Mouse (Mus musculus): ENCODE results near the gene Myb.
A peak's percentile ranks its signal among the peaks of the same experiment; 100 is the strongest.

DNA sequence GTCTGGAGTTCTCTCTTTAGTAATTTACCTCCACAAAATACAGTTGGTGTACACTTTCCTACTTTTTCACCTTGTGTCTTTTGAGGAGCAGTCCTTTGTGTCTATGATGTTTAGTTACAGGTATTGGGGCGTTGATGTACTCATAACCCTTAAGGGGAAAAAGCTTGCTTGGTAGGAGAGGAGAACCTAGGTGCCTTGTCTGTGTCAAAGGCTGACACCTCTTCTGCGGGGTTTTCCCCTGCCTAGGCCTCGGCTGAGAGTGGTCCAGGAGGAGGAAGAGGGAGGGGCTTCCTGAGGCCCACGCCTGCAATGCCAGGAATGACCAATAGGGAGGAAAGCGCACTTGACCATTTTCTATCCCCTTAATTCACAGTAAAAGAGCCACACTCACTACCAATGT, 17.9 kb upstream of the Myb start:
- TF ChIP-seq CTCF (IDR thresholded peaks at IDR 0.05; ENCODE audit: low read depth) = peak; percentile 26
- TF ChIP-seq EP300 (optimal IDR thresholded peaks at IDR 0.05) = no peak
